Mouse (Mus musculus) lung, postnatal 0 days (tissue): ENCODE results near the gene Galk1.

ENCODE experiments used
- CTCF ChIP-seq: IDR thresholded peaks from 2 replicates; pipeline ENCODE4 v1.5.1; 2016; ENCODE audit warnings: antibody characterized with exemption, mild to moderate bottlenecking
- EP300 ChIP-seq: IDR thresholded peaks from 2 replicates; pipeline ENCODE4 v1.6.1; 2016; ENCODE audit warnings: antibody characterized with exemption, mild to moderate bottlenecking, control low read depth

DNA sequence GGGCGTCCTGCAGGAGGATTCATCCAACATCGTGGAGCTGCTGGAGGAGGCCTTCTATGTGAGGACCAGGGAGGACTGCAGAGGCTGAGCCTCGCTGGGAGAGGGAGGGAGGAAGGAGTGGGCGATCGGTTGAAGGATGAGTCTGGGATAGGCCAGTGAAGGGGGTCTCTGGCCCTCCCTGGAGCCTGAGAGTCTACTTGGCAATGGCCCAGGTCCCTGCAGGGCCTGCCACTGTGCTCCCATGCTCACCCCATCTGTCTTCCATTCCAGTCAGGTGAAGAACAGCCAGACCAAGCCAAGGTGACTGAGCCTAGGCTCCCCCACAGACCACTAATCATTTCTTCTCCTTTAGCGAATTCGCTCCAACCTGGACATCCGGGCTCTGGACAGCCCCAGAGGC lies 29.2 kb downstream of the Galk1 start:
- TF ChIP-seq CTCF (no peak), EP300 (no peak)
